Mouse (Mus musculus) urinary bladder, postnatal 4 days (tissue): ENCODE data around the gene Arid1b.

ENCODE experiments used
- DNase-seq, 2 experiments: peaks; one replicate each; pipeline ENCODE4 v3.0.0; 2021 to 2022; ENCODE audit warnings: low spot score in 2 of 2

Gene Arid1b

DNA sequence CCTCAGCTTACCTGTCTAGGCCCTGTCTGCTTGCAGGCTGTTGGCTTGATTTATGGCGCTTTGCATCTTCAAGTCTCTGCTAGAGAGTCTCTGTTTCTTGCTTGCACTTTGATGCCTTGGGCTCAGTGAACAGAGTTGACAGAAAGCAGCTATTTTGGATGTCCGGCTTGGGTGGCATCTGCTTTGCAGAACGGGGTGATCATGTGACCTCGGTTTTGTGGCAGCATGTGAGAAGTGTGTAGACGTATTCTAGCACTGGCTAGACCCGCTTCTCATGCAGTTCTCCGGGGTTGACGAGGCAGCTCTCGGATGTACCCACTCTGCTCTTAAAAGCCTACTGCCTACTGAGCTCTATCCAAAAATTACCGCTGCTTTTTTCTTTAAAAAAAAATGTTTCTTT lies 22.9 kb downstream of the Arid1b start:
- DNase-seq: no peak

GRCm38 (mm10) chr17:5021303-5022003 lies 27.3 kb downstream of the Arid1b start:
- no peak for DNase-seq

DNA sequence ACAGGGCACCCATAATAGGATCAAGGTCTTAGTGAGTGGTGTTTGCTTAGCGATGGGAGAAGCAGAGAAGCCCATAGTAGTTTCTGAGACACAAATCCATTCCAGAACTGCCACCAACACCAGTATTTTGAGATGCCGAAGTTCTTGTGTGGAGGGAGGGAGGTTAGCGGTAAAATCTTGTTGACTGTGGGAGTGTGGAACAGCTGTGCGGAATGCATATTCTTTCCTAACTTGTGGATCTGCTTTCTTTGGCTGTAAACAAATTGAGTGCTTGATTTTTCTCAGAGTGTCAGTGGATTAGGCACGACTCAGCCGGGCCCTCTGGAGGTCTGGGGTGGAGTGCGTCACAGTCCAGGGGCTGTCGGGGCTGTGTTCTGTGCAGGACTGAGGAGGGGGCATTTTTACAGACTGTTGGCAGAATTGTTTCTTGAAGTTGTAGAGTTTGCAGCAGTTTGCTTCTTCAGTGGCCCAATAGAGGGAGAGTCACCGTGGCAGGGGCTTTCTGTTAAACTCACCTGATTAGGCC lies 27.9 kb downstream of the Arid1b start:
- no peak for DNase-seq

DNA sequence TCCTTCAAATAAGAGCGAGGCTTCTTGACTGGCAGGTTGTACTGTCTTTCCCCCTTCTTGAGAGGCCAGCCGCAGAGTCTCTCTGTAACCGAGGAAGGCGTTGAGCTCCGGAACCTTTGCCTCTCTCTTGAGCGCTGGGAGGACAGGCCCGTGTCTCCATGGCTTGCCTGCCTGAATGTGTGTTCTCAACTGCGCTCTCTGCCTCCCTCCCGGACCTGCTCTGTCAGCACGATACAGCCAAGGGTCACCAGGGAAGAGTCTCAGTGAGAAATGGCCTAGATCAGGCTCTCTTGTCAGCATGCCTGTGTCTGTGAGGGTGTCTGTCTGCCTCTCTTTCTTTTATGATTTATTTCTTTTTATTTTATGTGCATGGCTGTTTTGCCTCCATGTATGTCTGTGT lies 29.6 kb downstream of the Arid1b start:
- no peak for DNase-seq

DNA sequence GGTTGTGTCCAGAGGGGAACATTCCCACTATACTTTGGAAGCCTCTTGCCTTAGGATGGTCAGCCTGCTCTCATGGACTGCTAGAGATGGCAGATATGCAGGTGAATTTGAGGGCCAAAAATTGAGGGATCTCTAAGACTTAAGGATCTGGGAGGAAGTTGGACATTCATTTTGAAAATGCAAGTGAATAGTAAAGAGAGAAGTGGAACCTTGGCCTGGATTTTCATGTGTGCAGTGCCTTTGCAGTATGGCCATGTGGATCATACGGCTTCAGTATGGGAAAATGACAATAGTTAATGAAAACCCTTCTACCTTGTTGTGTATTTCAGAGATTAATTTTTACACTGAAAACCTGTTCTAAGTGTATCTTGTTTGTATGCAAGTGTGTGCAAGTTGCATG lies 31.3 kb downstream of the Arid1b start:
- no peak for DNase-seq

DNA sequence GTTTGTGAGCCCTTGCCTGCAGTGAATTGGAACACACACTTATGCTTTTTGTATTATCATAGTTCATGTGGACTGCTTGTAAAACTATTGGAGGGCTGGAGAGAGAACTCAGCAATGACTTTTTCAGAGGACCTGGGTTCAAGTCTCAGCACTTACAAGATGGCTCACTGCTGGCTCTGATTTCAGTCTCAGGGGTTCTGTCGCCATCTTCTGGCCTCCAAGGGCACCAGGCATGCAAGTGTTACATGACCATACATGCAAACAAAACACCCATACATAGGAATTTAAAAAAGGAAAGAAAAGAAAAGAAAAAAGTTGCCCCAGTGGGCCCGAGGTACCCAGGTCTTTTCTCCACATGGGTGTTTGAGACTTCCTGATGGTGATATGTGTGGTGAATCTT lies 32.4 kb downstream of the Arid1b start:
- DNase-seq: no peak

DNA sequence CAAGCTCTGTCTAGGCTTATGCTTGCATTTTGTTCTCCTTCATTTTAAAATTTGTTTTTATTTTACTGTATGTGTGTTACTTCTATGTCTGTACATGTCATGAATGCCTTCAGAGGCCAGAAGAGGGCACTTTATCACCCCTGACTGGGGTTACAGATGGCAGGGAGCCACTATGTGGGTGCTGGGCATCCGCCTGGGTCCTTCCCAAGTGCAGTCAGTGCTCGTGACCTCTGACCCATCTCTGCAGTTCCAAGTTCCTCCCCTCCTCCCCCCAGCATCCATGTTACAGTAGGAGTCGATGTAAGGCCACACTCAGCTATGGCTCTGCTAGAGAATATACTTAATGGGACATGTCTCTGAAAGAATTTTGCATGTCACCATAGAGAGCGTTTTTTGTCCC lies 35.0 kb downstream of the Arid1b start:
- no peak for DNase-seq

- DNase-seq: no peak
Measured at GRCm38 (mm10) chr17:5030290-5030689, 36.2 kb downstream of the Arid1b start.

- DNase-seq: no peak
Measured at GRCm38 (mm10) chr17:5033346-5033745, 39.2 kb downstream of the Arid1b start.

- no peak for DNase-seq
Measured at GRCm38 (mm10) chr17:5034201-5034600, 40.1 kb downstream of the Arid1b start.

GRCm38 (mm10) chr17:5036200-5036835 lies 42.2 kb downstream of the Arid1b start:
- no peak for DNase-seq

- no peak for DNase-seq
Measured at GRCm38 (mm10) chr17:5037199-5037598, 43.1 kb downstream of the Arid1b start.

DNA sequence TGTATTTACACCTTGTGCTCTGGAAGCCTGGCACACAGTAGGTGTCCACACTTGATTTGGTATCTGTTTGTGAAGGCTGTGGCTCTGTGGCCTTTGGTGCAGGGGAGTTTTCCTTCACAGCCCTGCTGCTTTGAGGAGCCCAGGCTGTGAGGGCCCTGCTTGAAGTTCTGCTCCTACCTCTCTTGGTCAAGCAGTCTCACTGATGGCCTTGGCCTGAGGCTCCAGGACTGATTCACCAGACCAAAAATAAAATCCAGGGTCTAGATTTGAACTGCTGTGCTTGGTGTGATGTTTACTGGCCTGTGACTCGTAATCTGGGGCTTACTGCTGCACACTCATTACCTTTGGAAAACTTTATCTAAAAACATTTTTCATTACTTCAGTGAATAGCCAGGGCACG lies 45.7 kb downstream of the Arid1b start:
- no peak for DNase-seq

- DNase-seq: no peak
Measured at GRCm38 (mm10) chr17:5043871-5044270, 49.7 kb downstream of the Arid1b start.

GRCm38 (mm10) chr17:5045613-5046012 lies 51.5 kb downstream of the Arid1b start:
- no peak for DNase-seq

GRCm38 (mm10) chr17:5047373-5047772 lies 53.2 kb downstream of the Arid1b start:
- no peak for DNase-seq

- peak in 1 of 2 experiments; percentile 51 for DNase-seq
Measured at GRCm38 (mm10) chr17:5050266-5050665, 56.1 kb downstream of the Arid1b start.

DNA sequence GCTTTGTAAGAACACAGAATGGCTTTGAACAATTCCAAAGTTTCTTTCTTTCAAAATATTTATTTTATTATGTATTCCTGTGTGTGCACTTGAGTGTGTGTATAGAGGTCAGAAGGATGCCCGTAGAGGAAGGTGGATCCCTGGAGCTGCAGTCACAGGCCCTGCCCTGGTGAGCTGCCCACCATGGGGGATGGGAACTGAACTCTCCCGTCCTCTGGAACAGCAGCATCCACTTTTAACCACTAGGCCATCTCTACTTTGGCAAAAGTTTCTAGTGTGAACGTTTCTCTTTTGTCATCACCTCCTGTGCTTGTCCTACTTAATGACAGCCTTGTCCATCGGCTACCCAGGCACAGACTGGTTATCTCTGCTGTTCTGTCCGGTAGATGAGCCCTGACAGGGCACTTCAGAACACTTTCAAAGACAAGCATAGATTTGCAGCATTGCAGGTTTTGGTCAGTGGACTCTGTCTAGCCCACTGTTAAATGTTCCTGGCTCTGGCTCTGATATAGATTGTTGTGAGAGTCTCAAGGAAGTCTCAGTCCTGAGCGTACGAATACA lies 56.9 kb downstream of the Arid1b start:
- peak in 1 of 2 experiments; percentile 44 for DNase-seq

- peak in 1 of 2 experiments; percentile 41 for DNase-seq
Measured at GRCm38 (mm10) chr17:5052091-5052799, 58.1 kb downstream of the Arid1b start.

- DNase-seq: peak in 1 of 2 experiments; percentile 46
Measured at GRCm38 (mm10) chr17:5052800-5053179, 58.7 kb downstream of the Arid1b start.

- DNase-seq: no peak
Measured at GRCm38 (mm10) chr17:5053201-5053600, 59.1 kb downstream of the Arid1b start.

GRCm38 (mm10) chr17:5055412-5055811 lies 61.3 kb downstream of the Arid1b start:
- no peak for DNase-seq
